Mouse (Mus musculus): ENCODE data around the gene Zfp273. TPM values are rescaled to one million over a fixed set of nuclear protein-coding genes. Genes with fewer than 3 reads are reported as not detected.
"Not testable (repeated sequence)": the region's sequence is repeated elsewhere in the genome, so short reads cannot be mapped to it uniquely, and the experiment has no call there.

Gene Zfp273
- polyA plus RNA-seq, 1 experiment from 2014 or later = 13.3 TPM

- no peaks in the 10 kb centered on the region for H3K27me3 ChIP-seq (ENCODE audit: control insufficient read depth, insufficient read depth, low read depth, low read length)
- 44% methylated on average over 1 of the region's 1 CpGs for WGBS
- H3K27ac ChIP-seq (ENCODE audit: low read length) = no peak overlapping the region
- H3K9me3 ChIP-seq (replicated peaks; ENCODE audit: control insufficient read depth, low read length, poor library complexity, severe bottlenecking) = no peaks in the 10 kb centered on the region
- H3K4me2 ChIP-seq (ENCODE audit: low read length) = no peak overlapping the region
- no peak for ATAC-seq
- H3K36me3 ChIP-seq (ENCODE audit: control insufficient read depth, insufficient read depth, low read length) = no peaks in the 10 kb centered on the region
- no peaks in the 10 kb centered on the region for H3K4me1 ChIP-seq (ENCODE audit: control insufficient read depth, insufficient read depth, low read length)
- no peak overlapping the region for H3K9ac ChIP-seq (ENCODE audit: low read depth, low read length)
- no peak overlapping the region for H3K4me3 ChIP-seq (ENCODE audit: low read depth, low read length)
Measured at GRCm38 (mm10) chr13:67857317-67857716, 43.8 kb downstream of the Zfp273 start.

DNA sequence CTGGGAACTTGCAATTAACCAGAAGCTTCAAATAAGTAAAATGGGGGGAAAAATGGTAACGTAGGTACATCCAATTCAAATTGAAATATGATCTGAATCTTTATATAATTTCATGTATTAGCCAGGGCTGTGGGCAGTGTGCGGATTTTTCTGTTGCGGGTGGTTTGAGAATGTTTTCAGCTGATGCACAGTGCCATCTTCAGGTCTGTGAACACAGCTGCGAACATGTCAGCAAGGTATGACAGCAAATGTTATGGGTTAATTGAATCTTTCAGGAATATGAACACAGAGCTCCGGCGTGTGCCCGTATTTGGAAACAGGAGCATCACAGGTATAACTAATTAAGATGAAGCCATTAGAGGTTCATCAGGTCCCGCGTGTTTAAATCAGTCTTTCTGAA, 49.0 kb downstream of the Zfp273 start:
- H3K9ac ChIP-seq (ENCODE audit: low read depth, low read length) = no peak overlapping the region
- 86% methylated on average over 9 of the region's 9 CpGs for WGBS
- H3K4me1 ChIP-seq (ENCODE audit: control insufficient read depth, insufficient read depth, low read length) = no peaks in the 10 kb centered on the region
- no peak overlapping the region for H3K27ac ChIP-seq (ENCODE audit: low read length)
- H3K27me3 ChIP-seq (ENCODE audit: control insufficient read depth, insufficient read depth, low read depth, low read length) = no peaks in the 10 kb centered on the region
- H3K4me3 ChIP-seq (ENCODE audit: low read depth, low read length) = no peak overlapping the region
- ATAC-seq = no peak
- H3K36me3 ChIP-seq (ENCODE audit: control insufficient read depth, insufficient read depth, low read length) = no peaks in the 10 kb centered on the region
- no peak overlapping the region for H3K4me2 ChIP-seq (ENCODE audit: low read length)
- H3K9me3 ChIP-seq (replicated peaks; ENCODE audit: control insufficient read depth, low read length, poor library complexity, severe bottlenecking) = 0 out of 2 replicates have a peak, but pooled peaks cover 3% of the 10 kb centered on the region

DNA sequence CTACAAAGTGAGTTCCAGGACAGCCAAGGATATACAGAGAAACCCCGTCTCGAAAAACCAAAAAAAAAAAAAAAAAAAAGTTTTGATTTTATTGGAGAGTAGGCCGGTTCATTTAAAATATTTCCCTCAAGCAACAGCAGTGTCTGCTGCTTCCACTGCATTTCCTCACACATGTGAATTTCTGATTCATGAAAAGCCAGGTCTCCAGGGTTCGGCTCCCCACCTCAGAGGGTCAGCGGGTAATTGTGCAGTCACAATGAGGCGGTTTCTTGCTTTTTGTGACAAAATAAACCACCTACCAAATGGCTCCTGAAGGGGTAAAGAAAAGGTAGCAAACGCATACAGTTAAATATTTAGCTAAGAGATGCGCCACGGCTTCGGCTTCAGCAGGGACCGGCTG, 49.5 kb downstream of the Zfp273 start, which contains the start of gene BC048507:
Gene BC048507 (plus strand): TSS at position 301 of the 400 bp plus-strand sequence.
- Histone ChIP-seq H3K9ac (ENCODE audit: low read depth, low read length) (no peak within 1 kb of the TSS), H3K4me1 (ENCODE audit: control insufficient read depth, insufficient read depth, low read length) (no peaks in the 10 kb centered on the region), H3K4me3 (ENCODE audit: low read depth, low read length) (no peak within 1 kb of the TSS), H3K27ac (ENCODE audit: low read length) (no peak within 1 kb of the TSS), H3K9me3 (replicated peaks; ENCODE audit: control insufficient read depth, low read length, poor library complexity, severe bottlenecking) (0 out of 2 replicates have a peak, but pooled peaks cover 3% of the 10 kb centered on the region), H3K27me3 (ENCODE audit: control insufficient read depth, insufficient read depth, low read depth, low read length) (no peaks in the 10 kb centered on the region), H3K36me3 (ENCODE audit: control insufficient read depth, insufficient read depth, low read length) (no peaks in the 10 kb centered on the region), H3K4me2 (ENCODE audit: low read length) (no peak within 1 kb of the TSS)
- ATAC-seq = no peak
- WGBS = 88% methylated on average over 11 of the region's 11 CpGs

DNA sequence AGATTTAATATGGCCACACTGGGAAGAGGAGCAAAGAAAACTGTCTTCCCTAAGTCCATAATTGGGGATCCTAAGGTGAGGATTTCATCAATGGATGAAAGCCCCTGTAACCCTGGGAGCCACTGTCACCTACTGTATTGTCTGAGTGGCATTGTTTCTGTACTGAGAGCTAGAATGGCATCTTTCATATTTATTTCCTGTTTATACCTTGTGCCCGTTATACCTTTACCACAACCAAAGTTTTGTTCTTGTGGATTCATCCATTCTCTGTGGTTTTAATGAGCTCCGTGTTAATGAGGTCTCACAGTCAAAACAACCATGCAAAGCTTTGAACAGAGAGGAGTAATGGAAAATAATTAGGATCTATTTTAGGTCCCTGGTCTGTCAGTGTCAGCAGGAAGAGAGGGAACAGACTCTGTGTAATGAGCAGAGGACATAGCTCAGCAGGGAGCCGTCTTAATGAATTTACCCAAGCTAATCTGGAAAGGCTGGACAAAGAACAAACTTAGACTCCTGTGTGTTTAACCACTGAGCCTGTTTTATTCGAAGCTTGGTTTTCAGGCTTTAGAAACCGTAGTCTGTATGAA, 51.3 kb downstream of the Zfp273 start:
- Histone ChIP-seq H3K4me3 (ENCODE audit: low read depth, low read length) (no peak overlapping the region), H3K4me1 (ENCODE audit: control insufficient read depth, insufficient read depth, low read length) (no peaks in the 10 kb centered on the region), H3K27ac (ENCODE audit: low read length) (no peak overlapping the region), H3K36me3 (ENCODE audit: control insufficient read depth, insufficient read depth, low read length) (no peaks in the 10 kb centered on the region), H3K4me2 (ENCODE audit: low read length) (no peak overlapping the region), H3K27me3 (ENCODE audit: control insufficient read depth, insufficient read depth, low read depth, low read length) (no peaks in the 10 kb centered on the region), H3K9ac (ENCODE audit: low read depth, low read length) (no peak overlapping the region), H3K9me3 (replicated peaks; ENCODE audit: control insufficient read depth, low read length, poor library complexity, severe bottlenecking) (0 out of 2 replicates have a peak, but pooled peaks cover 3% of the 10 kb centered on the region)
- WGBS = 39% methylated on average over 5 of the region's 5 CpGs
- ATAC-seq = no peak

DNA sequence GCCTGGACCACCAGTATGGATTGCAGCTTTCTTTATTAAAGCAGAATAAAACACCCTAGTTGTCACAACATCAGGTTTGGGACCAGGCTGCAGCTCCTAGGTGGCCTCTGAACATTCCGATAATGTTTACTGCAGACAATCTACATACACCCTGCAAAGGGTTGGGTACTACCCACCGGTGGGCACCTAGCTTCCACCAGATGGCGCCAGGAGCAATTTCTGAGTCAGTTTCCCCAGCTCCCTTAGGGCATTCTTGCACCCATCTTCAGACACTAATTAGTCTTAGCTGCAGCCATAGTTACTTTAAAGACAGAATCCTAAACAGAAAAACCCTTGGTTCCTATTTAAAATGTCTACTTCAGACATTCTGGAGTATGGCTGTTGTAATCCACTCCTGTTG, 54.4 kb downstream of the Zfp273 start:
- Histone ChIP-seq H3K27ac (ENCODE audit: low read length) (no peak overlapping the region), H3K9me3 (replicated peaks; ENCODE audit: control insufficient read depth, low read length, poor library complexity, severe bottlenecking) (0 out of 2 replicates have a peak, but pooled peaks cover 3% of the 10 kb centered on the region), H3K36me3 (ENCODE audit: control insufficient read depth, insufficient read depth, low read length) (no peaks in the 10 kb centered on the region), H3K4me2 (ENCODE audit: low read length) (no peak overlapping the region), H3K9ac (ENCODE audit: low read depth, low read length) (no peak overlapping the region), H3K4me1 (ENCODE audit: control insufficient read depth, insufficient read depth, low read length) (no peaks in the 10 kb centered on the region), H3K27me3 (ENCODE audit: control insufficient read depth, insufficient read depth, low read depth, low read length) (no peaks in the 10 kb centered on the region), H3K4me3 (ENCODE audit: low read depth, low read length) (no peak overlapping the region)
- WGBS = 33% methylated on average over 3 of the region's 3 CpGs
- ATAC-seq = no peak

GRCm38 (mm10) chr13:67876049-67876698, 62.6 kb downstream of the Zfp273 start:
- H3K4me1 ChIP-seq (ENCODE audit: control insufficient read depth, insufficient read depth, low read length); ATAC-seq; H3K36me3 ChIP-seq (ENCODE audit: control insufficient read depth, insufficient read depth, low read length); H3K27me3 ChIP-seq (ENCODE audit: control insufficient read depth, insufficient read depth, low read depth, low read length); H3K4me3 ChIP-seq (ENCODE audit: low read depth, low read length); H3K9ac ChIP-seq (ENCODE audit: low read depth, low read length); H3K9me3 ChIP-seq (replicated peaks; ENCODE audit: control insufficient read depth, low read length, poor library complexity, severe bottlenecking); H3K27ac ChIP-seq (ENCODE audit: low read length): not testable (repeated sequence)
- peak overlapping the region; percentile 14; the same call in 1 of the 2 replicates for H3K4me2 ChIP-seq (ENCODE audit: low read length)
- 32% methylated on average over 6 of the region's 12 CpGs for WGBS

Other genes starting within 250 kb of the Zfp273 start
- 5.5 and 5.8 TPM in 2 replicates for gene Zfp729b, start 204.0 kb upstream of the Zfp273 start, polyA plus RNA-seq (2015; fragmentation: Nextera tagmentation; extraction: Ambion mirVana)
- gene Gm49345, start 176.0 kb upstream of the Zfp273 start, polyA plus RNA-seq (2015; fragmentation: Nextera tagmentation; extraction: Ambion mirVana) = 0.50 TPM in 1 of 2 replicates, not detected in the other
- gene Zfp729a, start 175.9 kb upstream of the Zfp273 start, polyA plus RNA-seq (2015; fragmentation: Nextera tagmentation; extraction: Ambion mirVana) = 2.9 TPM in 2 replicates
- 14.1 and 16.8 TPM in 2 replicates for gene Zfp738, start 126.7 kb upstream of the Zfp273 start, polyA plus RNA-seq (2015; fragmentation: Nextera tagmentation; extraction: Ambion mirVana)
- gene Zfp65, start 84.6 kb upstream of the Zfp273 start, polyA plus RNA-seq (2015; fragmentation: Nextera tagmentation; extraction: Ambion mirVana) = 9.2 and 9.3 TPM in 2 replicates
- 8.5 and 8.9 TPM in 2 replicates for gene Zfp85, start 58.5 kb upstream of the Zfp273 start, polyA plus RNA-seq (2015; fragmentation: Nextera tagmentation; extraction: Ambion mirVana)
- gene Zfp493, start 34.0 kb upstream of the Zfp273 start, polyA plus RNA-seq (2015; fragmentation: Nextera tagmentation; extraction: Ambion mirVana) = 3.4 and 4.2 TPM in 2 replicates
- 4.4 and 8.2 TPM in 2 replicates for gene Gm10037, start 17.4 kb downstream of the Zfp273 start, polyA plus RNA-seq (2015; fragmentation: Nextera tagmentation; extraction: Ambion mirVana)
- gene BC048507, start 49.6 kb downstream of the Zfp273 start, polyA plus RNA-seq (2015; fragmentation: Nextera tagmentation; extraction: Ambion mirVana) = not detected in 2 replicates